Mouse (Mus musculus): ENCODE data around the gene Cs.

Cs gene

DNA sequence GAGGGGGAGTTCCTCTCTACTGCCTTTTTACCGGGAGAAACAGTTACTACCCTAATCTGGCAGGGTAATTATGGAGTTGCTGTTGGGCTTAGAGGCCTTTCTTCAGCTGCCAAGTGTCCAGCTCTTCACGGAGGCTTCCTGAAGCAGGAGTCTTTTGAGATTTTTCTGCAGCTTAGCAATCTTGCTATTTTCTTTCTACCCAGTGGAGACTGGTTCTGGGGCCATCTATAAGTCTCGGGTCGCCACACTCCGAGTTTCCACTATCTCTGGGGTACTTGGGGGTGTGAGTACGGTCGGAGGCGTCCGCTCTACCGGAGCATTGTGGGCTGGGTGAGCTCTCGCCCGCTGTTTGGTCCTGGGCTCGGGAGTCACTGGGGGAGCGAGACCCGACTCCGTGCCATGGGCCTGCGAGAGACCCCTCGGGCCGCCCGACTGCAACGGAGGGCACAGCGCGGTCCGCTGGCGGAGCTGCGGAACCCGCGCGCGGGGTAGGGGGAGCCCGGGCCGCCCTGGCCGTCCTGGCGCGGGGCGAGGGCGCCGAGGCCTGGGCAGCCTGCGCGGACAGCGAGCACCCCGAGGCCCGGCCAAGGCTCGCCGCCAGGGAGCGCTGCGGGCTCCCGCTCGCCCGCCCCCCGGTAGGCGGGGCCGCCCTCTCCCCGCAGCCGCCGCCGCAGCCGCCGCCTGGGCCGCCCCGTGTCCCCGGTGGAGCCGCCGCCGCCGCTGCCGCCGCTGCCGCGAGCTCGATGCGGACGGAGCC, 39.1 kb downstream of the Cs start, which contains the start of gene Ankrd52:
TSS of gene Ankrd52 (plus strand) at position 661 of the 757 bp plus-strand sequence.
- DNase-seq (ENCODE audit: low spot score): peak; percentile 86

GRCm38 (mm10) chr10:128377222-128377939, 39.8 kb downstream of the Cs start:
- no peak for DNase-seq (ENCODE audit: low spot score)

DNA sequence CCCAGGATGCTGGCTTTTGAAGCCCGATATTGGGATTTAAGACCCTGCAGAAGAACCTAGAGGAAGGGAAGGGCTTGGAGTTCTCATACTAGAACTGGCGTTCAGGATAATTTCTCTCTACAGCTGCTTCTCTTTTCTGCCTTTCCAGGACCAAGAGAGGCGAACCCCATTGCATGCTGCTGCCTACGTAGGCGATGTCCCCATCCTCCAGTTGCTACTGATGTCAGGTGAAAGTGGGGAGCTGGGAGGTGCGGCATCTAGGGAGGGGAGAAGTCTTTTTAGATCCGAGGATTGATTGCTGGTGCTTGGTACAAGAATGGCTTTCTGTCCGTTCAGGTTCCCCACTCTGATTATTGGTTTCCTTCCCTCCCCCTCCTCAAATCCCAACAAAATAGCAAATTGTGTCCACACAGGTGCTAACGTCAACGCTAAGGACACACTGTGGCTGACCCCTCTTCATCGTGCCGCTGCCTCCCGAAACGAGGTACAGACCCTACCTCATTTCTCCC, 40.5 kb downstream of the Cs start:
- DNase-seq (ENCODE audit: low spot score): no peak

- no peak for DNase-seq (ENCODE audit: low spot score)
Observed at GRCm38 (mm10) chr10:128378462-128378861, 40.9 kb downstream of the Cs start.

GRCm38 (mm10) chr10:128379260-128379659, 41.7 kb downstream of the Cs start:
- no peak for DNase-seq (ENCODE audit: low spot score)

DNA sequence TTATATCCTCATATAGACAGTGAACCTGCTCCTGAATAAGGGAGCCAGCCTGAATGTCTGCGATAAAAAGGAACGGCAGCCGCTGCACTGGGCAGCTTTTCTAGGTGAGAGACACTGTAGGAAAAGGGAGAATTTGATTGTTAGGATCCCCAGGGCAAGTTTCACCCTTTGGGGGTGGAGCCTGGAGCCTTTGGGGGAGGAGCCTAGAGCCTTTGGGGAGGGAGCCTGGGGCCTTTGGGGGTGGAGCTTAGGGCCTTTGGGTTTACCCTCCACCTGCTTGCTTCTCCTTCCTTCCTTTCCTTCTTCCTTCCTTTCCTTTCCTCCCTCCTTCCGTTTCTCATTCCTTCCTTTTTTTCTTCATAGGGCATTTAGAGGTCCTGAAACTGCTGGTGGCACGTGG, 43.0 kb downstream of the Cs start:
- no peak for DNase-seq (ENCODE audit: low spot score)

GRCm38 (mm10) chr10:128382482-128382881, 44.9 kb downstream of the Cs start:
- DNase-seq (ENCODE audit: low spot score): no peak

DNA sequence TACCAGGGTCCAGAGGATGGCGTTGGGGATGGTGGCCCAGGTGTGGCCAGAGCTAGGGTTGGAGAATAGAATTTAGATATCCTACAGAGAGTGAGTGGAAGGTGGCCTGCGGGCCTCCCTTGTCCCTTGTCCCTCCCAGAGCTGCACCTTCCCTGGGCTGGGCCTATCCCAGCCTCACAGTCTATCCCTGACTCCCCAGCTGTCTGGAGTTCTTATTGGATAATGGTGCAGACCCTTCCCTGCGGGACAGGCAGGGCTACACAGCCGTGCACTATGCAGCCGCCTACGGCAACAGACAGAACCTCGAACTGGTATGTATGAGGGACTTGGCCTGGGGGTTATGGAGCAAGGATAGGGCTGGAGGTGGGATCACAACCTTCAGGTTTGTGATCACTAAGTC, 48.4 kb downstream of the Cs start:
- DNase-seq (ENCODE audit: low spot score): no peak

- no peak for DNase-seq (ENCODE audit: low spot score)
Observed at GRCm38 (mm10) chr10:128388941-128389340, 51.4 kb downstream of the Cs start.

DNA sequence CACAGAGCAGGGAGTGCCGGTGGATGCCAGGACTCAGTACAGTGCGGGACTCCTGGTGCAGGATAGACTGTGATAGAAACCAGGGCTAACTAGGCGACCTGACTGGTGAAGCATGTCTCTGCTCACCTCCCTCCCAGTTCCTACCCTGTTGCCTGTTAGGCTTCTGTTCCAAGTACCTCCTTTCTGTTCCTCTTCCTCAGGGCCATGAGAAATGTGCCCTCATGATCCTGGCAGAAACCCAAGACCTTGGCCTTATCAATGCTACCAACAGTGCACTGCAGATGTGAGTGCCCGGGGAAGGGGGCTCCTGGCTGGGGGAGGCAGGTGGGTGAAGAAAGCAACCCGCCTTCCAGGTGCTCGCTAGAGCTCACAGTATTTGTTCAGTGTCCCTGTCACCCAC, 52.0 kb downstream of the Cs start:
- DNase-seq (ENCODE audit: low spot score): no peak

- DNase-seq (ENCODE audit: low spot score): no peak
Observed at GRCm38 (mm10) chr10:128390366-128390765, 52.8 kb downstream of the Cs start.

DNA sequence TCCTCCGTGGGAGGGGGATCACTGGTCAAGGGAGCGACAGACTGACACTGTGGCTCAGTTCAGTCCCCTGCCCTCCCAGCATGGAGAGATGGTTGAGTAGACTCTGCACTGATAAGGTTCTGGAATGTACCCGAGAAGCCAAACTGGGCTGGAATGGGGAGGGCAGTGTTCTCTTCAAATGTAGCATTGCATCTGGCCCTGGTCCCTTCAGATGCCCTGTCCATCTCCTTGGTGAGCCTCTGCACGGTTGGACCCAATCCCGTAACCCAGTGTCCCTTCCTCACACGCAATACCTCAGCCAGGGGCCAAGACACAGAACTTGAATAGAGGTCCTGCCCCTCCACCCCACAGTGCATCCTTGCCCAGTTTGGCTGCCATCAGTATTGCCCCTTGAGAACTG, 54.3 kb downstream of the Cs start:
- DNase-seq (ENCODE audit: low spot score): no peak

DNA sequence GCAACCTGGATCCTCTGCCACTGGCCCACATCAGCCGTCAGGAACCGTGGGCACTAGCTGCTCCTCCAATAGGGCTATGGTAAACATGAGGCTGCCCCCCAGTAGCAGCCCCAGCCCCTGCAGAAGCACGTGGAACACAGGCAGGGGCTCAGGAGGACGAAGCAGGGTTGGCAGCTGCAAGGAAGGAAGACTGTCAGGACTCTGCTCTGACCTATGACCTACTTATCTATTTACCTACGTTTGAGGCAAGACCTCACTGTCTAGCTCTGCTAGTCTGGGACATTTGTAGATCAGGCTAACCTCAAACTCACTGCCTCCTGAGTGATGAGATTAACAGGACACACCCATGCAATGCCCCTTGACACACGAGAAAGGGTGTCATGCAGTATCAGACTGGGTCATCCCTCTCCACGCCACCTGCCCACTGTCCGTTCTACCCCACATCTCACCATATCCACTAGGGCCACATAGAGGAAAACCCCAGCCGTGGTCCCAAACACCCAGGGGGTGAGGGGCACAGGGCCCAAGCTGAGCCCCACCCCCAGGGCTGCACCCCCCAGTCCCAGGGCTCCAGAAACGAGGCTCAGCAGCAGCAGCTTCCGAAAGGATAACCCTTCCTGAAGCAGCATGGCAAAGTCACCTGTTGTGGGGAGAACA, 58.6 kb downstream of the Cs start:
- DNase-seq (ENCODE audit: low spot score): no peak

DNA sequence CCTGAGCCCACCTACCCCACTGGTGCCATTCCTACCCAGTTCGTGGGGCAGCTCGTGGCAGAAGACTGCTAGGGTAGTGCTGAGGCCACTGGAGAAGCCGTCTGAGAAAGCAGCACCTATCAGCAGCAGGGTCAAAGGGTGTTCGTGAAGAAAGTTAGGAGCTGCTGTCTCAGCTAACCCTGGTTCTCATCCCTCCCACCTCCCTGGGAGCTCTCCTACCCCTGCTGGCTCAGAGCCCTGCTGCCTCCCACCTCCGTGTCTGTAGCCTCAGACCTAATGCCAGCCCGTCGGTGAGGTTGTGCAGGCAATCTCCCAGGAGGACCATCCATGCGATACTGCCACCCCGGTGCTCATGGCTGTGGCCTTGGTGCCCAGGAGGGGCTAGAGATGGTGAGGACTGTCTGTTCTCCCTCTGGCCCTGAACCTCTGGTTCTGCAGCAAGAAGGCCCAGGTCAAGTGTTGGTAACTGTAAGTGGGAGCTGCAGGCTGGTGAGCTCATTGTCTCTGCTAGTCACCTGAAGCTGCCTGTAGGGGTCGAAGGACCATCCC, 59.3 kb downstream of the Cs start:
- DNase-seq (ENCODE audit: low spot score): no peak

- DNase-seq (ENCODE audit: low spot score): no peak
Observed at GRCm38 (mm10) chr10:128397466-128397865, 59.9 kb downstream of the Cs start.

DNA sequence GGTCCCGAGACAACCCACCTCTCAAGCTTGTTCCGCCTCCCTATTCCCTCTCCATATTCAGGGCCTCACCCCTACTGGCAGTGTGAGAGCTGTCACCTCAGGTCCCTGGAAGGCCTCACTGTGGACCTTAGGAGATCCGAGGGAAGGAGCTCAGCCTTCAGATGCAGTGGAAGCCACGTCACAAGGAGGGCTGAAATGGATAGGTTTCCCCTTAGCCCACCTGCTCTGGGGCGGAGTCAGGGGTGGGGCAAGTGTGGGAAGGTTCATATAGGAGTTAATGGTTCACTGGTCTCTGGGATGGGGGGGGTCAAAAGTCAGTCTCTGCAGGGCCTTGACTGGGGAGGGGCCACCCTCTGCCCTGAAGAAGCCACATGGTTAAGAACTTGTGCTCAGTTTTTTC, 62.8 kb downstream of the Cs start:
- no peak for DNase-seq (ENCODE audit: low spot score)

- no peak for DNase-seq (ENCODE audit: low spot score)
Observed at GRCm38 (mm10) chr10:128401056-128401455, 63.5 kb downstream of the Cs start, which contains the start of gene Slc39a5. TSS of gene Slc39a5 (minus strand) at chr10:128401229.

DNA sequence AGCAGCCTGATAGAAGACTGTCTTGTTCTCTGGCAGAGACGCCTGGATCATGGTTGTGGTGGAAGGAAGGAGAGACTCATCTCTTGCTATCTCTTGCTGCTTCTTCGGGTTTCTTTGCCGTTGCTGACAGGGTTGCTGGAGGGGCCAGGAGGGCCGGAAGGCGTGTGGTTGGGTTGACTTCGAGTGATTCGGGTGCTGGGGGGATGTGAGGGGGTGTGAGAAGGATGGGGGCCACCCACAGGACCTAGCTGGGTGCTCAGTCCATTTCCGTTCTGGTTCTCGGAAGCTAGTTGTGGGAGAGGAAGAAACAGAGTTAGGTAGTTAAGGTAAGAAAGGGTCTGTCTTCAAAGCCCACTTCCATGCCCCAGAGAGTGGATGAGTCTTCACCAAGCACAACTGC, 64.1 kb downstream of the Cs start:
- DNase-seq (ENCODE audit: low spot score): no peak

DNA sequence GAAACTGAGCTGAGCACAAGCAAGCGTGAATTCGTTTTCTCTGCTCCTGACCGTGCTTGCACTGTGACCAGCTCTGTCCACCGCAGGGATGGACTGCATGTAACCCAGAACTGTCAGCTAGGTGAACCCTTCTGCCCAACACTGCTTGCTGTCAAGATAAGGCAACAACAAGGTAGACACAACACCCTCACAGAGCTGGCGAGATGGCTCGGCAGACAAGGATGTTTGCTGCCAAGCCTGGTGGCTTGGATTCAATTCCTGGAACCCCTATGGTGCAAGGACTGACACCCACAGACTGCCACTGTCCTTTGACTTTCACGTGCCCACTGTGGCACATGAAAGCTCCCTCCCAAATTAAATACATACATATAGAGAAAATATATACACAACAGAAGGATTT, 66.4 kb downstream of the Cs start:
- DNase-seq (ENCODE audit: low spot score): no peak

DNA sequence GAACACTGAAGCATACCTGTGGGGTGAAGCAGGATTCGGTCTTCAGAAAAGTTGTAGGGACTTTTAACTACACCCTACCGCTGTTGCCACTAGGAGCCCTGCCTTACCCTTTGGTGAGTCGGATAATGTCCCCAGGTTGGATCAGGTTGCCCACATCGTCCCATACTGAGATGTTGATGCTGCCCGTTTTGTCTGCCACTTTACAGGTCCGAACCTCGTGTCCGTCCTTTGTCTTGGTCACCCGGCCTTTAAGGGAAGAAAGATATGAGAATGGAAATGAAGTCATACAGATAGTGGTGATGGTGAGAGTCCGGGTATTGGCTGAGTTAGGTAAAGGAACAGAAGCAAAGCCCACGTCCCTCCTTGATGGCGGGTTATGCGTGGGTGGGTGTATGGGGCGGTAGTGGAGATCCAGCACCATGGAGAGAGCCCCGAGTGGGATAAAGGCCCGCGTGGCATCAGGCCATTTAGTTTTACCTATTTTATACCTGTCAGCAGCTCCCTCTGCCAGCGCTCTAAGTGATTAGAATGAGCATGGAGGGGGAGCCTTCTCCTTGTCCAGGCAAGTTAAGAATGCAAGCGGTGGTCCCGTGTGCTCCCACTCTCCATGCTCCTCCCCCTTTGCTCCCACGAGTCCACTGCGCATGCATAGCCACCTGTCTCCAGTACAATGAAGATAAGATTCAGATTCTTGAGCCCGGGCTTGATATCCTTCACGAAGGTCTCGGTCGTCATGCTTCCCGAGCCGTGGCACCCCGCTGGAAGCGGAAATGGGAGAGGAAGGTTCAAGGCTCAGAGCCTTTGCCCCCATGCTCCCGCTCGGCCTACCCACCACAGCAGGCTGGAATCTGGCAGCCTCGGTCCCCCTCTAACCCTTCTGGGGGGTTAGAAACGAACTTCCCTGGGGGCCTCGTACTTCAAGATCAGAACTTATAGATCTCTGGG, 71.3 kb downstream of the Cs start:
- no peak for DNase-seq (ENCODE audit: low spot score)
